Mouse (Mus musculus): Measurements from ENCODE around the gene 4933427D14Rik. TPM values are rescaled to one million over a fixed set of nuclear protein-coding genes. Genes with fewer than 3 reads are reported as not detected.

Gene 4933427D14Rik
- polyA plus RNA-seq, 1 experiment = 5.8 TPM

GRCm38 (mm10) chr11:72151120-72151519 lies 56.1 kb downstream of the 4933427D14Rik start:
- Histone ChIP-seq H3K4me3 (ENCODE audit: insufficient read depth, low read length) (no peak overlapping the region), H3K4me1 (ENCODE audit: control insufficient read depth, insufficient read depth, low read length) (no peaks in the 10 kb centered on the region), H3K27ac (ENCODE audit: insufficient read depth, low read depth, low read length) (no peak overlapping the region)
- TF ChIP-seq CTCF (IDR thresholded peaks at IDR 0.05; ENCODE audit: low read depth, low read length) = no peak
- no peak for TF ChIP-seq POLR2A (IDR thresholded peaks at IDR 0.05; ENCODE audit: borderline replicate concordance, low read depth, low read length)

GRCm38 (mm10) chr11:72147910-72148309 lies 59.3 kb downstream of the 4933427D14Rik start:
- H3K27ac ChIP-seq (ENCODE audit: insufficient read depth, low read depth, low read length) = no peak overlapping the region
- H3K4me3 ChIP-seq (ENCODE audit: insufficient read depth, low read length) = no peak overlapping the region
- TF ChIP-seq POLR2A (IDR thresholded peaks at IDR 0.05; ENCODE audit: borderline replicate concordance, low read depth, low read length) (no peak), CTCF (IDR thresholded peaks at IDR 0.05; ENCODE audit: low read depth, low read length) (no peak)
- H3K4me1 ChIP-seq (ENCODE audit: control insufficient read depth, insufficient read depth, low read length) = no peaks in the 10 kb centered on the region

GRCm38 (mm10) chr11:72145877-72146248 lies 61.4 kb downstream of the 4933427D14Rik start:
- H3K4me3 ChIP-seq (ENCODE audit: insufficient read depth, low read length) = no peak overlapping the region
- no peak for TF ChIP-seq CTCF (IDR thresholded peaks at IDR 0.05; ENCODE audit: low read depth, low read length)
- no peak for TF ChIP-seq POLR2A (IDR thresholded peaks at IDR 0.05; ENCODE audit: borderline replicate concordance, low read depth, low read length)

GRCm38 (mm10) chr11:72145182-72145876 lies 61.9 kb downstream of the 4933427D14Rik start:
- Histone ChIP-seq H3K4me3 (ENCODE audit: insufficient read depth, low read length) (no peak overlapping the region), H3K4me1 (ENCODE audit: control insufficient read depth, insufficient read depth, low read length) (no peaks in the 10 kb centered on the region), H3K27ac (ENCODE audit: insufficient read depth, low read depth, low read length) (no peak overlapping the region)
- TF ChIP-seq POLR2A (IDR thresholded peaks at IDR 0.05; ENCODE audit: borderline replicate concordance, low read depth, low read length) = no peak
- TF ChIP-seq CTCF (IDR thresholded peaks at IDR 0.05; ENCODE audit: low read depth, low read length) = peak; percentile 22; the same call in 1 of the 2 replicates

More at GRCm38 (mm10) chr11:72145877-72146248, 61.4 kb downstream of the 4933427D14Rik start:
- no peaks in the 10 kb centered on the region for H3K4me1 ChIP-seq (ENCODE audit: control insufficient read depth, insufficient read depth, low read length)
- no peak overlapping the region for H3K27ac ChIP-seq (ENCODE audit: insufficient read depth, low read depth, low read length)

GRCm38 (mm10) chr11:72142889-72143288 lies 64.4 kb downstream of the 4933427D14Rik start:
- TF ChIP-seq POLR2A (IDR thresholded peaks at IDR 0.05; ENCODE audit: borderline replicate concordance, low read depth, low read length) = no peak
- TF ChIP-seq CTCF (IDR thresholded peaks at IDR 0.05; ENCODE audit: low read depth, low read length) = no peak
- no peak overlapping the region for H3K4me3 ChIP-seq (ENCODE audit: insufficient read depth, low read length)
- H3K4me1 ChIP-seq (ENCODE audit: control insufficient read depth, insufficient read depth, low read length) = no peaks in the 10 kb centered on the region
- H3K27ac ChIP-seq (ENCODE audit: insufficient read depth, low read depth, low read length) = no peak overlapping the region

- no peak for TF ChIP-seq CTCF (IDR thresholded peaks at IDR 0.05; ENCODE audit: low read depth, low read length)
- TF ChIP-seq POLR2A (IDR thresholded peaks at IDR 0.05; ENCODE audit: borderline replicate concordance, low read depth, low read length) = no peak
- Histone ChIP-seq H3K4me3 (ENCODE audit: insufficient read depth, low read length) (no peak overlapping the region), H3K4me1 (ENCODE audit: control insufficient read depth, insufficient read depth, low read length) (no peaks in the 10 kb centered on the region), H3K27ac (ENCODE audit: insufficient read depth, low read depth, low read length) (no peak overlapping the region)
Observed at GRCm38 (mm10) chr11:72140198-72140597, 67.1 kb downstream of the 4933427D14Rik start.

- Histone ChIP-seq H3K4me1 (ENCODE audit: control insufficient read depth, insufficient read depth, low read length) (no peaks in the 10 kb centered on the region), H3K4me3 (ENCODE audit: insufficient read depth, low read length) (no peak overlapping the region)
- TF ChIP-seq POLR2A (IDR thresholded peaks at IDR 0.05; ENCODE audit: borderline replicate concordance, low read depth, low read length) (no peak), CTCF (IDR thresholded peaks at IDR 0.05; ENCODE audit: low read depth, low read length) (no peak)
Observed at GRCm38 (mm10) chr11:72136231-72136982, 70.9 kb downstream of the 4933427D14Rik start.

GRCm38 (mm10) chr11:72135383-72136158 lies 71.7 kb downstream of the 4933427D14Rik start, which contains the start of gene Pitpnm3:
Gene Pitpnm3, minus strand, starts transcription at chr11:72135778.
- Histone ChIP-seq H3K4me3 (ENCODE audit: insufficient read depth, low read length) (peak within 1 kb of the TSS; percentile 8; the same call in 1 of the 2 replicates), H3K27ac (ENCODE audit: insufficient read depth, low read depth, low read length) (no peak within 1 kb of the TSS)
- TF ChIP-seq CTCF (IDR thresholded peaks at IDR 0.05; ENCODE audit: low read depth, low read length) (no peak), POLR2A (IDR thresholded peaks at IDR 0.05; ENCODE audit: borderline replicate concordance, low read depth, low read length) (no peak)

More at GRCm38 (mm10) chr11:72136231-72136982, 70.9 kb downstream of the 4933427D14Rik start:
- no peak overlapping the region for H3K27ac ChIP-seq (ENCODE audit: insufficient read depth, low read depth, low read length)

GRCm38 (mm10) chr11:72134536-72135382 lies 72.5 kb downstream of the 4933427D14Rik start:
- no peak overlapping the region for H3K4me3 ChIP-seq (ENCODE audit: insufficient read depth, low read length)
- no peak overlapping the region for H3K27ac ChIP-seq (ENCODE audit: insufficient read depth, low read depth, low read length)
- H3K4me1 ChIP-seq (ENCODE audit: control insufficient read depth, insufficient read depth, low read length) = no peaks in the 10 kb centered on the region
- TF ChIP-seq POLR2A (IDR thresholded peaks at IDR 0.05; ENCODE audit: borderline replicate concordance, low read depth, low read length) = no peak
- TF ChIP-seq CTCF (IDR thresholded peaks at IDR 0.05; ENCODE audit: low read depth, low read length) = no peak

More at GRCm38 (mm10) chr11:72135383-72136158, 71.7 kb downstream of the 4933427D14Rik start, which contains the start of gene Pitpnm3:
- H3K4me1 ChIP-seq (ENCODE audit: control insufficient read depth, insufficient read depth, low read length) = no peaks in the 10 kb centered on the region
